Mouse (Mus musculus): Measurements from ENCODE around the gene Clic1. TPM values are rescaled to one million over a fixed set of nuclear protein-coding genes. Genes with fewer than 3 reads are reported as not detected.

Gene Clic1
- 87.4 and 180 TPM in 2 replicates for polyA plus RNA-seq (2012; rRNA removed; ENCODE audit: low replicate concordance)

GRCm38 (mm10) chr17:35049561-35050016 is at the start of gene Clic1:
Gene Clic1 (plus strand): TSS chr17:35049966.

DNA sequence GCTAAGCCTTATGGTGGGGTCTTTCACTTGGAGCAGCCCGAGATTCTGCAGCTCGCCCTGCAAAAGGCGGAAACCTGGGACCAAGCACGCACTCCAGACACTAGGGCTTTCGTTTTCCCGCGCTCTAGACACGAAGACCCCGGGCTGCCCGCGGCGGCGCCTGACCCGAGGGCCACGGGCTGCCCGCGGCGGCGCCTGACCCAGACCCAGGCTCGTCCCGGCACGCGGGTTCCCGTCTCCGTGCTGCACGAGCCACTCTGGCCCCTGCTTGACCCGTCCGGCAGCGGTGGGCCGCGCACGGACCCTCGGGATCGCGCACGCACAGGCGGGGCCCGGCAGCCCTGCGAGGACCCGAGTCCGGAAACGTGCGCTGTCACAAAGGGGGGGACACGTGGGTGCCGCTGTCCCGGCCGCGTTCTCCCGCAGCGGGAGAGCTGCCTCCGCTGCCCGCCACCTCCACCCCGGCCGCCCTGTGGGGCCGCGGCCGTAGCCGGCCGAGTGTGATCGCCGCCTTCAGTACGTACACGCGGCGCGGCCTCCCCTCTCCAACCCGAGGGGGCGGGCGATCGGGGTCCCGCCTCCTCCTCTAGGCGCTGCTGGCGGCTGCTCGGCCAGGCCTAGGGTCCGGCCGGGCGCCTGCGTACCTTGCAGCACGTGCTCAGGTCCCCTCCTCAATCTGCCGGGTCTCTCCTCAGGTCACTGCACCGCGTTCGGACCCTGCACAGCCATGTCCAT is 48.9 kb upstream of the Clic1 start, which contains the start of gene Vars:
Gene Vars (plus strand): TSS at position 271 of the 735 bp plus-strand sequence.

GRCm38 (mm10) chr17:35016376-35016775 is 33.4 kb upstream of the Clic1 start, which contains the start of gene Vwa7:
Gene Vwa7 (plus strand): TSS chr17:35016579.

GRCm38 (mm10) chr17:35027277-35028068 is 22.3 kb upstream of the Clic1 start, which contains the start of gene Sapcd1:
Gene Sapcd1 (minus strand): TSS chr17:35028016.

GRCm38 (mm10) chr17:35046681-35047455 is 2.9 kb upstream of the Clic1 start, which contains the start of gene Msh5:
Gene Msh5 (minus strand): TSS chr17:35046745.

GRCm38 (mm10) chr17:35058911-35059892 is 9.4 kb downstream of the Clic1 start, which contains the start of gene Ddah2:
Gene Ddah2 (plus strand): TSS chr17:35059035.

DNA sequence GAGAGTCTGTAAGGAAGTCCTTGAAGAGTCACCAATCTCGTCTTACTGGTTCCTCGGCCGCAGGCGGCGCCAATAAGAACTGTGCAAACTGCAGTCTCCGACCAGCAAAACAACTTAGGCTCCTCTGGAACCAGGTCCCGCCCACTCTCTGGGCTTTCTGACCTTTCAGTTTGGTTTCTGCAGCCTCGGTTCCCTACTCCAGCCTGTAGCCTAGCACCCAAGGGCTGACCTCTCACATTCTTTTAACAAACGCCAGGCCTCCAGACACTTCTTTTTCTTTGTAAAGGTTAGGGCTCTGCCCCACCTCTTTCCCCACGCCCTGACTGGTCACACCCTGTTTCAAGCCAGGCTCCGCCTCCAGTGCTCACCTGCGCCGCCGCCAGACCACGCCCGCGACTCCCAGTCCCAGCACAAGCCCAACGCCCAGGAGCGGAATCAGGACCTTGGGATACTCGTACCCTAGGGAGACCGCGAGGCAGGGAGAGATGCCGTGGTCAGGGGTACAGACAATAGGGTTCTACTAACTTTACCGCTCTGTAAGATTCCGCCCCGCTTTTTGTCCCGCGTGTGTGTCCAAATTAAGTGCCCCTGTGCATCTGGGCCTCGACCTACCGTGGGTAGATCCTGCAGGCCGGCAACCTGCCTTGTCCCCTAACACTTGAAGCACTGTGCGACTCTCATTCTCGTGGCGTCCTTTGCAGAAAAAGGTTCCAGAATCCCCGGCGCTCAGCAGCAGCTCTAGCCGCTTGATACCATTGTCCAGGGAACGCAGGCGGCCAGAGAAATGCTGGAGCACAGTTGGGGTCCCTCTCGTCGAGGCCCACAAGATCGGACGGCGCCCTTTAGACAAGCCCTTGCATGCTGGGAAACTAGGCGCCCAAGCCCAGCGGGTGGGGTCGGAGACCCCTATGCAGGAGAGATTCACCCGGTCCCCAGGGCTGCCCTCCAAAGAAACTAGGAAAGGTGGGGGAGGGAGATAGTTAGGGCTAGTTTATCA is 15.5 kb downstream of the Clic1 start, which contains the start of gene Ly6g6c:
Gene Ly6g6c (plus strand): TSS at position 438 of the 997 bp plus-strand sequence.

GRCm38 (mm10) chr17:35066084-35066483 is 16.3 kb downstream of the Clic1 start, which contains the start of gene Mpig6b:
Gene Mpig6b (minus strand): TSS chr17:35066184.

GRCm38 (mm10) chr17:35076507-35077176 is 26.9 kb downstream of the Clic1 start, which contains the start of gene Ly6g6e:
Gene Ly6g6e (plus strand): TSS chr17:35076902.

DNA sequence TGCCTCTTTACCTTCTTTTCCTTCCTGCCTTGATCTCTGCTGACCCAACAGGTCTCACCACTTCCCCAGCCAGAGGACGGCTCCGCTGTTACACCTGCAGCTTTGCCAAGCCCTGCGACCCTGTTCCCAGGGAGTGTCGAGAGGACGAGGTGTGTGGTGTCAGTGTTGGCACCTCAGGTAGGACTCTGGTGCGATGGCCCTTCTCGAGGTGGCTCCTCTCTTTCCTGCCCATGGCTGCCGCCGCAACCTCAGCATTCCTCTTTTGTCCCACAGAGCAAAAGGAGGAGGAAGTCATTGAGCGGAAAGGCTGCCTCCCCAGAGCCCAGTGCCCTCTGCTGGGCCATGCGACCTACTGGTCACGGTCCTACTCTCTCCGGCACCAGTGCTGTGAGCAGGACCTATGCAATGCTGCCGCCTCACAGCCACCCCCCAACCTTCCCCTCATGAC is 28.0 kb downstream of the Clic1 start, which contains the start of gene Ly6g6d:
Gene Ly6g6d (minus strand): TSS at position 280 of the 448 bp plus-strand sequence.

DNA sequence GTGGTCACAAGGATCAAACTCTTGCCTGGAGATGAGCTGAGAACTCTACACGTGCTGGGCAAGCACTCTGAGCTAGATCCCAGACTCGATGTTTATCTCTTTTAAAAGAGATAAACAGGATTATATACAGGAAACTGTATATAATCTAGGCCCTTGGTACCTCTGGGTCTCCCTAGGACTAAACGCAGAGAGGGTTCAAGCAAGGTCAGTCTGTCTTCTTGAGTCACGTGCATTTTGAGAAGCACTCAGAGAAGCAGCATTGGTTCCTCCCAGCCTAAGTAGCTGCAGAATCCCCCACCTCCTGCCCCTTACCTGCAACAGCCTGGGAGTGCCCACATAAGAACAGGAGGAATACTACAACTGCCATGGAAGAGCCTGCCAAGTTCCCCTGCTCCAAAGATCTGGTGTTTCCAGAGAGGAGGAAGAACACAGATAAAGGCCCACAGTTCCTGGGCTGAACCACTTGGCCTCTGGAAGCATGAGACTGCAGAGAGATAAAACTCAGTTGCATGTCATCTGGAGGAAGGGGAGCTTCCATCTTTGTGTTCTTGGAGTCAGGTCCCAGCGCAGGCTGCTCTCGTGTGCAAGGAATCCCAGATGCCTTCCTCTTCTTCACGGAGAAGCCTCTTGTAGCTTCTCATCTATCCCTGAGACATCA is 35.6 kb downstream of the Clic1 start, which contains the start of gene Ly6g6f:
Gene Ly6g6f (minus strand): TSS at position 403 of the 658 bp plus-strand sequence.

DNA sequence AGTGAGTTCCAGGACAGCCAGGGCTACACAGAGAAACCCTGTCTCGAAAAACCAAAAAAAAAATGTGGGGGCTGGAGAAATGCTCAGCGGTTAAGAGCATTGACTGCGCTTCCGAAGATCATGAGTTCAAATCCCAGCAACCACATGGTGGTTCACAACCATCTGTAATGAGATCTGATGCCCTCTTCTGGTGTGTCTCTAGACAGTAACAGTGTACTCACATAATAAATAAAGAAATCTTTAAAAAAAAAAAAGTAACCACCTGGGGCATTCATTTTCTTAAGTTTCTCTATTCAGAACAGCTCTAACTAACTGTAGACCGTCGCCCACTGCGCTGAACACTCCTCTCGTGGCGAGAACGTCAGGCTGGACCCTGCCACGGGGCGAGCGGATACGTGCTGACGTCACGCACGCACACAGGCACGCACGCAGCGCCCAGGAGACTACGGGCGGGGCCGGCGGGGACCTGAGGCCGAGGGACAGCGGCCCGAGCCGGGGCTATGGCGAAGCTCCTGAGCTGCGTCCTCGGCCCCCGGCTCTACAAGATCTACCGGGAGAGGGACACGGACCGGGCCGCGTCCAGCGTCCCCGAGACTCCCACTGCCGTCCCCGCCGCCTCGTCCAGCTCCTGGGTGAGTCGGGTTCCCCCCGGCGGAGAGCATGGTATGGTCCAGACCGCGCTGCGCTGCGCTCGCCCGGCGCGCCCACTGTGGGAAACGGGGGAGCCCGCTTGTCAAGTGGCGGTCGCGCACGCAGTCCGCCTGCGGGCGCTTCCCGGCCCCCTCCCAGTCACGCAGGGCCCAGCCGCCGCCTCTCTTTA is 39.3 kb downstream of the Clic1 start, which contains the start of gene Abhd16a:
Gene Abhd16a (plus strand): TSS at position 439 of the 820 bp plus-strand sequence.

DNA sequence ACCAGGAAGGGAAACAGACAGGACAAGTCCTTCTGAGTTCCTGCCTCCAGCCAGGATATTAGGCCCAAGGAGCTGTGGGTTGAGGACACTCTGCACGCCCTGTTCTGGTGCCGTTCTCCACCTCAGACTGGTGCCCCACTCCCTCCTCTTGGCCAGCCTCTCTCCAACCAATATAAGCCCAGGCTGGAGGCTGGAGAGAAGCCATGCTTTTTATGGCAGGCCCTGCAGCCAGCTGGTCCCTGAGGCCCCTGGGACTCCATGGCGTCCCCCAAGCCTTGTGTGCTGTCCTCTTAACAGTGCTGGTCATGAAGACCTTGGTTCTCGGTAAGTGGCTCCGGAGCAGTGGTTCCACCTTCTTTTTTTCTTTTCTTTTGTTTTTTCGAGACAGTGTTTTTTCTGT is 58.3 kb downstream of the Clic1 start, which contains the start of gene Ly6g5c:
Gene Ly6g5c (plus strand): TSS at position 183 of the 400 bp plus-strand sequence.

